Mouse (Mus musculus) cerebellum, postnatal 25 days (tissue): ENCODE results near the gene Scn4b.

Experiments used
- DNase-seq, 2 experiments: peaks; one replicate each; pipeline ENCODE4 v3.0.0; 2021; ENCODE audit warnings: mixed read lengths in 2 of 2

Scn4b gene

GRCm38 (mm10) chr9:45126941-45127340 is 11.3 kb upstream of the Scn4b start:
- no peak for DNase-seq

DNA sequence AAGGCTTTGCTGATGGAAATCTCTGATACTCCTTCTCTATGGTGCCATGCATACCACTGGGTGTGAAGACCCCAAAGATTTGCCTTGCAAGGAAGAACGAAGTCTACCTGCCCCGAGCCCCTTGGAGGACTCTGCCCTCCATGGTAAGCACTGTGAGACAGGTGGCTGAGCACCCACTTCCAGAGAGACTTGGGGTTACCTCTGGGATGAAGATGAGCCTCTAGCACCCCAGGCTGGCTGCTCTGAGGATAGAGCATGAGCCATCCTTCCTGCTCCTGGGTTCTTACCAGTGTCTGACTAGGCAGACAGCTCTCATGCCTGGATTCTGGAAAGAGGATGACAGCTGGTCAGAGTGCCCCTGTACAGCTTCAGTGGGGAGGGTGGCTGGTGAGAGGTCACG is 8.1 kb upstream of the Scn4b start:
- no peak for DNase-seq

GRCm38 (mm10) chr9:45133484-45134310 is 4.5 kb upstream of the Scn4b start:
- DNase-seq = peak; percentile 85 to 92

DNA sequence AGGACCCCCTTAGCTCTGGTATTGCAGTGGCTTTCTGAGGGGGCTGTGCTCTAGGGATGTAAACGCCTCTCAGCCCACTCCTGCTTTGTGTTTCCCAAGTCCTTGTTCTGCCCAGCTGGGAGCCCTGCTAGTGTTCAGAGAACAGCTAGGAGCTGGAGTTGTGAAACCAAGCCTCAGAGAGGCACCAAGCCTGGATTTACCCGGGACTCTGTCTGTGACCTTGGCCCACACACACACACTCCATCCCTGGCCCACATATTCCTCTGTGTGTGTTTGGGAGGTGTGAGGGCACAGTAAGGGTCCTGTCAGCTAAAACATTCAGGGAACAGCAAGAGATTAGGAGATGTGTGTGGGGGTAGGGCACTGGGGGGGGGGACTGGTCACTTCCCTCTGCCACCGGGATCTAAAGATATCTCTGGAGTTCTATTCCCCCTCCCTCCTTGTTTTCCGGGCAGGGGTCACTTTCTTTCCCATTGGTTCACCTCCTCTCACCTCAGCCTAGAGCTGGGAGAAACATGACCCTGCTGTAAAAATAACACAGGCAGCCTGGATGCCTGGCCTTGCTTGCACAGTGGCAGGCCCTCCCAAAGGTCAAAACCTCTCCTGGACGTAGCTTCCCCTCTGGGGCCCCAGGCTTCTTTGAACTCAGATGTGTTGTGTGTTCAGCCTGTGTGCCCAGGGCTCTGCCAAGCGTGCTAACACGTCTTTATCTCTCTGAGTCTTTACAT is 1.6 kb upstream of the Scn4b start:
- DNase-seq = no peak

- DNase-seq = peak in 1 of 2 experiments; percentile 2
These were observed 887 bp downstream of the Scn4b start for GRCm38 (mm10) chr9:45139082-45139481.

DNA sequence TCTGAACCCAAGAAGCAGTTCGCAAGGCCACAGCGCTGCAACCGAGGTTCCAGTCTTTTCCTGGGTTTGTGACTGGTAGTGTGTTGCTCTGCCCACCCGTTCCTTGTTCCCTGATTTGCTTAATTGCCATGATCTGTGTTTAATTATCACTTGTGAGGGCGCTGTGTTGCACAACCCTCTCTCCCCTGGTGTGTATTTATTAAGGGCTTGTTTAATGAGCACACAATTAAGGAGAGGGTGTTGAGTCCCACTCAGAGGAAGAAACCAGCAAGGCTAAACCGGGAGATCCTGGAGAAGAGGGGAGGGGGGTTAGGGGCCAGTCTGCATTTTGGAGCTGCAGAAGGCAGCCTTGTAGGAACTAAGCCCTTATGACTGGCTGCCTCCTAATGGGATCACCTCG is 2.8 kb downstream of the Scn4b start:
- no peak for DNase-seq

DNA sequence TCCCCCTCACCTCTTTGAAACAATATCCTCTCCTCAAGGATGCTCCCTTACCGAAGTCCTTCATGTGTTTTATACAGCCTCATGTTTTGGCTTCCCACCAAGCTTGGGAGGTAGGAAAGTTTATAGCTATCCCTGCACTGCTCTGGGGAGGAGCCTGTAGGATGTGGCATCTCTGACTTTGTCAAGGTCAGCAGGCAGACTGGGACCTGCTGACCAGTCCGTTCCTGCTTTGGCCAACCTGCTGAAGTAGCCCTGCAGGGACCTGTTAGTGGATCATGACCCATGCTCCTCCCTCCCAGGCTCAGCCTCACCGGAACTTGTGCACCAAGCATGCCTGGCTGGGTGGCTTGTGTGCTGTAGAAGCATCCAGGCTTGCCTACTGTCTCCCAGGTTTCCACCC is 4.5 kb downstream of the Scn4b start:
- DNase-seq = peak in 1 of 2 experiments; percentile 6

- DNase-seq = no peak
These were observed 7.5 kb downstream of the Scn4b start for GRCm38 (mm10) chr9:45145533-45146266.

- DNase-seq = peak; percentile 85 to 90
These were observed 8.0 kb downstream of the Scn4b start for GRCm38 (mm10) chr9:45146267-45146597.

GRCm38 (mm10) chr9:45150933-45151332 is 12.7 kb downstream of the Scn4b start:
- DNase-seq = no peak

DNA sequence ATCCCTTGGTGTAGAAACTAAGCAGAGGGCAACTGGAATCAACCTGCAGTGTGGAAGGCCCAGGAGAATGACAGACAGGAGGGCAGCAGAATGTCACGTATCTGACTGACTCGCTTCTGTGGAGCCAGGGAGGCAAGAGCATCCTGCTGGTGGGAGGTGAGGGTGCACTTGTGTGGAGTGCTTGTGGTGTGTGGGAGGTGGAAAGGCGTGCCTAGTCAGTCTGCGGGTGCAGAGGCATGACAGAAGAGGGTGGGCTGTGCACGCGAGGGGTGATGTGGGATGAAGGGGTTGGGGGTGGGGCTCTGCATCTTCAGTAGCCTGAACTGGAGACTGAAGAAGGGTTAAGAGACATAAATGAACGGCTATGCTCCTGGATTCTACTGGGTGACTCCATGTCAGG is 15.2 kb downstream of the Scn4b start:
- DNase-seq = no peak

GRCm38 (mm10) chr9:45167903-45168302 is 29.7 kb downstream of the Scn4b start:
- no peak for DNase-seq

- DNase-seq = no peak
These were observed 32.0 kb downstream of the Scn4b start for GRCm38 (mm10) chr9:45170150-45170549.

DNA sequence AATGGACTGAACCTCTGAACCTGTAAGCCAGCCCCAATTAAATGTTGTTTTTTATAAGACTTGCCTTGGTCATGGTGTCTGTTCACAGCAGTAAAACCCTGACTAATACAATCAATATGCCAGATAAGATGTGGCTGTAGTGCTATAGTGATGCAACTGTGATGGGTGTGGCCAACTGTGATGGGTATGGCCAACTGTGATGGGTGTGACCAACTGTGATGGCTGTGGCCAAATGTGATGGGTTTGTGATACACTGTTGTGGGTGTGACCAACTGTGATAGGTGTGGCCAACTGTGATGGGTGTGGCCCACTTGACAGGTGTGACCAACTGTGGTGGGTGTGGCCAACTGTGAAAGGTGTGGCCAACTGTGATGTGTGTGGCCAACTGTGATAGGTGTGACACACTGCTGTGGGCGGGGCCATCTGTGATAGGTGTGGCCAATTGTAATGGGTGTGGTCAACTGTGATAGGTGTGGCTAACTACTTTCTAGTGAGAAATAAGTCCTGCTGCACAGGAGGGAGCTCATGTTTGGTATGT is 32.9 kb downstream of the Scn4b start:
- DNase-seq = no peak

DNA sequence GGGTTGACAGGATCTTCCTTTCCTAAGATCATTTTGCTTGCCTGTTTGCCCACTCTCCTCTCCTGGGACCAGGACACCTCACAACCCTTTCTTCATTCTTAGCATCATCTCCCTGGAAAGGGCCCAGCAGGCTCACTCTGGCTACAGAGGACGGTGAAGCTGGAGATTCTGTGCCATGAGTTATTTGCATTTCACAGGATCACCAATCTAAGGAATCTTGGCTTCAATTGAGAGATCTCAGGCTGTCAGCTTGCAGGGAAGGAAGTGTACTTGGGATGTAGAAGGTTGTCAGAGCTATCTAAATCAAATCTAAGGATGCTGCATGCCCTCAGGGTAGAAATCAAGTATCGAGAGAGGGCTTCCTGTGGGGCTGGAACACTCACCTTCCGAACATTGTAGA is 35.3 kb downstream of the Scn4b start:
- DNase-seq = no peak

- DNase-seq = no peak
These were observed 41.1 kb downstream of the Scn4b start for GRCm38 (mm10) chr9:45179282-45179681.

DNA sequence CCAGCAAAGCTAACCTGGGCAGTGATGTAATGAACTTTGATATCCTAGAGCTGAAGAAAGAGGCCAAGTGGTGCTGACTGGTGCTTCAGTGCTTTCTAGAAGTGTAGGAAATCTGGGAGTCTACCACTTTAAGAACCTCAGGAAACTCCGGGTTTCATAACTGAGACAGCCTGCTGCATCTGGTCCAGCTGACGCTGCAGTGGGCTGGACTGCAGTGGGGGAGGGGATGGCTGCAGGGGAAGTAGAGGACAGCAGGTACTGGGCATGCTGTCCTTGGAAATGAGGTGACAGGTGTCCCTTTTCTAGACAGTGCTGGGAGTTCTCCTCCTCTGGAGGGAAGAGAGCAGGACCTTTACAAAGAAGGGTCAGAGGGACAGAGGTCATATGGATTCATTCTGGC is 43.6 kb downstream of the Scn4b start, which contains the start of gene BC049352:
Gene BC049352 (plus strand): TSS at position 238 of the 400 bp plus-strand sequence.
- no peak for DNase-seq

GRCm38 (mm10) chr9:45182521-45182920 is 44.3 kb downstream of the Scn4b start:
- no peak for DNase-seq

DNA sequence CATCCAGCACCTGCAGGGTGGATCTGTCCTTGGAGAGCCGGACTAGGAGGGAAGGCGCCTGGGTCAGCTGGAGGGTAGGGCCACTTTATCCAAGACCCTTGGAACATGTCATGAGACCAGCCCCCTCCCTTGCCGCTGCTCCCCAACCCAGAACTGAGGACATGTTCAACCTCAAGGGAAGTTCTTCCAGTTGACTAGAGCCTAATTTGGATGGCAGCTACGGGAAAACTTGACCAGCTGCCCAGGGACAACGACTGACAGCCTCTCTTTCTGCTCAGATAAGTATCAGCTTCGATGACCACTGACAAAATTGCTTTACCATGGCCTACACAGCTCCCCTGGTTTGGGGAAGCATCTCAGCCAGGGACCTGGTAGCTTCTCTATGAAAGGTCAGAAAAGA is 45.1 kb downstream of the Scn4b start:
- DNase-seq = peak; percentile 13 to 15

DNA sequence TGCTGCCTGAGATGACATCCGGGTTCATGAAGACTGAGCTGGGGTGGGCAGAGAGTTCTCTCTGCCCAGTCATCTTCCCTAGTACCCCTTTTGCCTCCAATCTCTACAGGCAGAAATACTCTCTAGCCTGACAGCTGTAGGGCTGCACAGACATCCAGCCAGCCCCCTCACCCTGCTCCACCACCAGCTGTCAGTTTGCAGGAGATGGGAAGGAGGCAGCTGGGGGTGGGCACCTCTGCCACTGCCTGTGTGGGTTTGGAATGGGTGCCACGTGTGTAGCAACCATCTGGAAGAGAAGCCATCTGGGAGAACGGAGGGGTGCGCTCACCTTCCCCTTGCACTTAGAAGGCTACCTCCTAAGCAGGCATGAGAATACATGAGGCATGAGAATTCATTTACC is 47.1 kb downstream of the Scn4b start:
- DNase-seq = no peak

DNA sequence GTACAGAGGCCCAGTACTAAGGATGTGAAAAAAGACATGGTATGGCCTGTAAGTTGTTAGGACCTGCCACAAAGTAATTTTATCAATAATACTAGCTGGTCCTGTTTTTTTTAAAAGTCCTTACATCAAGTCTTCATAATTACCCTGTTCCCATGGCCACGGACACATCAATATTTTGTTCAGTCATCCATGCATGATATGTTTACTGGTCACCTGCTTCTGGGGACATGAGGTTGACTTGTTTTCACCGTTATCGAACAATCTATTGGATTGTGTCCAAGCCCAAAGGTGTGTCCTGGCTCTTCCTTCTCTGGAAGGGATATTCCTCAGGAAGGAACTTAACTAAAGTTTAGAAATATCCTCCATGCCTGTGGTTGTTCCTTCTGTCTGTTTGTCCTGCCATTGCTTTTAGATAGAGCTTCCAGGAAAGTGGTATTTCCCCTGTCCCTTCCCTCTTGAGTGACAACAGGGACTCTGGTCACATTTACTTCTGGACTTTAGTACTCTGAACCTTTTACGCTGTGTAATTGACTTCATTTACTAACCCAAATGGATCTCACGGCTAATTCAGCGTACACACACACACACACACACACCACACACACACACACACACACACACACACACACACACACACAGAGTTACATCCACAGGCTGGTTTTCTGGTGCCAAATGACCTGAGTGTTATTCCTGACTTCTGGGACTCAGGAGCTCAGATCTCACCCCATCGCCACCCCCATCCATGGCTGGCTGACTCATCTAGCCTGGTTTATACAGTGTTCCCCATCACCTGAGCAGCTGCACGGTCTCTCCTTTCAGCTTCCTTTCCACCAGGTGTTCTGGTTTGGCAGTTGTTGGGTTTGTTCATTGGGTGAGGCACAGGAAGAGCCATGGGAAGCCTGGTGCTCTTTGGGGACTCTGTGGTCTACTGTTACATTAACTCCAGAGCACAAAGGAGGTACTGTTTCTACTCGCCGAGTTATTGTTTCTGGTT is 50.7 kb downstream of the Scn4b start:
- DNase-seq = no peak

DNA sequence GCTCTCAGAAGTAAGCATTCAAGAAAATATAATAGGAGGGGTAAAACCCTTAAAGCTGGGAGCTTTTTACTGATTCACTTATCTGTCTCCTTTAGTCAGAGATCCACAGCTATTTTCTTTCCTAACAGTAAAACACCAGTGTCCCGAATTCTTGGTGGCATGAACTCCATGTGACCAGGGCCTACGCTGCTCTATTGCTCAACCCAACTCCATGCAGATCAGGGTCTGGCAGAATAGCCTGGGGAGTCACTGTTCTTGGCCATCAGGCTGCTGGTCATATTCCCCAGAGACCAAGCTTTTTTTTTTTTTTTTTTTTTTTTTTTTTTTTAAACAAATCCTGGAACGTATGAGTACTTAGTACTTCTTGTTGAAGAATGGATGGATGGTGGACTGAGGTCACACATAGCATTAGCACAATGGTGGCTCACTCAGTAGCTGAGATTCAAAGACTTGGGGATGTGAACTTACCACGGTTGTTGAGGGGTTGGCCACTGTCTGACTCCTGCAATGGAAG is 51.5 kb downstream of the Scn4b start:
- DNase-seq = no peak
